11 mouse cellular contexts compared by ENCODE assay signal in the genomic region with DNA sequence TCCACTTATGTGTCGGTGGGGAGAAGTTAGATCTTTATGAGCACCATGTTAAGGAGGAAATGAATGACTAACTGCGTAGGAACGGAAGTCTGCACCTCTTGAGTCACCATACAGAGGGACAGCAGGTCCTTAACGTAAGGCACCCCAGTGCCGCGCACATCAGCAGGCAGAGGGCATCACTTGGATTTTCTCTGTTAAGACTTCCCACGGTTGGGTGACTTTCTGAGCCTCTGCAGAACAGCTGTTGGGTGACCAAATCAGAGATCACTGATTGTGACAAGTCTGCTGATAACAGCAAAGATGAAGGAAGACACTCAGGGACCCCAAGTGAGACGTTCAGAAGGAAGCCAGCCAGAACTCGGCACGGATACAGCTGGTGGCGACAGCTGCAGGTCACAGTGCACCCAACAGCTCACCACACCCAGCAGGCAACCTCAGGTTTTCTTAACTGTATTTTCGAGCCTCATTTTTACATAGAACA. TPM values are rescaled to one million over a fixed set of nuclear protein-coding genes. Genes with fewer than 3 reads are reported as not detected.
DNase-seq lines count a peak whose midpoint lies in the region; ATAC-seq lines count a peak whose summit lies in the region.
"Had no signal": no experiment of that assay in that cellular context is flagged by ENCODE, and none has a peak within 500 bp of the region (broad histone marks: within the 10 kb centered on the region; RNA-seq: fewer than 3 reads in every experiment).

No protein-coding gene starts in this region.

- ATAC-seq in CD4-positive, CD25-positive, alpha-beta regulatory T cell, adult 4 months: peak; percentile 85
- peak; percentile 79 for ATAC-seq in neutrophil, adult 5-6 weeks (ENCODE audit: extremely low read depth, insufficient number of reproducible peaks, low FRiP score, poor library complexity, severe bottlenecking)
- ATAC-seq in kidney, embryonic 15.5 days (replicated peaks; ENCODE audit: low FRiP score): no peak
- no peak for ATAC-seq in frontal cortex, adult (ENCODE audit: low TSS enrichment)

- intact Hi-C loops in heart, postnatal 36 days (cut with DNase I): no loop called here

- no peak overlapping the region for H3K4me2 ChIP-seq in kidney, embryonic 15.5 days
- H3K4me2 ChIP-seq: heart, embryonic 13.5 days; hindbrain, embryonic 14.5 days had no signal

- WGBS in kidney, embryonic 15.5 days: 66% methylated on average over 12 of the region's 12 CpGs

- no peak overlapping the region for H3K27ac ChIP-seq in kidney, embryonic 15.5 days
- H3K27ac ChIP-seq: heart, embryonic 13.5 days; hindbrain, embryonic 14.5 days had no signal

- H3K4me3 ChIP-seq in kidney, embryonic 15.5 days (replicated peaks): no peak overlapping the region
- H3K4me3 ChIP-seq: heart, embryonic 13.5 days had no signal

- no peaks in the 10 kb centered on the region for H3K27me3 ChIP-seq in kidney, embryonic 15.5 days
- H3K27me3 ChIP-seq: heart, embryonic 13.5 days had no signal

- peak; percentile 68 to 71 for DNase-seq in B cell, adult 2 months
- peak; percentile 89 for DNase-seq in induced T-regulatory cell, adult 2 months (ENCODE audit: low read depth)
- no peak for DNase-seq in layer of hippocampus, adult 11-12 months (ENCODE audit: low spot score)
- no peak for DNase-seq in heart, postnatal 36 days
- DNase-seq: embryo, embryonic 11 days had no signal

- H3K9ac ChIP-seq in kidney, embryonic 15.5 days: no peak overlapping the region
- H3K9ac ChIP-seq: heart, embryonic 13.5 days; hindbrain, embryonic 14.5 days had no signal

- no peaks in the 10 kb centered on the region for H3K4me1 ChIP-seq in kidney, embryonic 15.5 days
- H3K4me1 ChIP-seq: heart, embryonic 13.5 days had no signal

- H3K9me3 ChIP-seq in kidney, embryonic 15.5 days (replicated peaks): no peaks in the 10 kb centered on the region
- H3K9me3 ChIP-seq: heart, embryonic 13.5 days had no signal

- H3K36me3 ChIP-seq in kidney, embryonic 15.5 days: peaks cover 15% of the 10 kb centered on the region

RNA-seq across cellular contexts. Expression of a gene that starts 24.6 kb away (rescaled TPM):
- 1 to 10 TPM; 2.7 to 5.4 TPM for polyA plus RNA-seq in CD4-positive, CD25-positive, alpha-beta regulatory T cell, adult 4 months (2017; shearing (Covaris generic))
- 27.3 and 33.1 TPM in 2 replicates for total RNA-seq in neutrophil, adult 5-6 weeks (2017)
- polyA plus RNA-seq in kidney, embryonic 15.5 days (2015; fragmentation: Nextera tagmentation; extraction: Ambion mirVana): 34.0 and 35.2 TPM in 2 replicates
- total RNA-seq in heart, postnatal 36 days (2021): 10 to 100 TPM; 42.8 to 44.4 TPM

RNA-seq across cellular contexts. Expression of a gene that starts 26.4 kb away (rescaled TPM):
- 1,000 to 10,000 TPM; 1,323 to 1,460 TPM for polyA plus RNA-seq in CD4-positive, CD25-positive, alpha-beta regulatory T cell, adult 4 months (2017; shearing (Covaris generic))
- total RNA-seq in neutrophil, adult 5-6 weeks (2017): 2,014 and 2,052 TPM in 2 replicates
- 8.6 and 9.9 TPM in 2 replicates for polyA plus RNA-seq in kidney, embryonic 15.5 days (2015; fragmentation: Nextera tagmentation; extraction: Ambion mirVana)
- 10 to 100 TPM; 45.2 to 51.5 TPM for total RNA-seq in heart, postnatal 36 days (2021)

RNA-seq across cellular contexts. Expression of a gene that starts 48.4 kb away (rescaled TPM):
- polyA plus RNA-seq in CD4-positive, CD25-positive, alpha-beta regulatory T cell, adult 4 months (2017; shearing (Covaris generic)): 10 to 100 TPM; 56.3 to 58.8 TPM
- 80.7 and 87.6 TPM in 2 replicates for total RNA-seq in neutrophil, adult 5-6 weeks (2017)
- 24.2 and 24.6 TPM in 2 replicates for polyA plus RNA-seq in kidney, embryonic 15.5 days (2015; fragmentation: Nextera tagmentation; extraction: Ambion mirVana)
- total RNA-seq in heart, postnatal 36 days (2021): 10 to 100 TPM; 27.6 to 29.9 TPM

Comparison
In these comparisons a context has a peak if more than half of its experiments do, and no peak if none do; other contexts are left out.
1. DNase-seq: peak in B cell, adult 2 months (2 of 2) and induced T-regulatory cell, adult 2 months (single experiment); none in layer of hippocampus, adult 11-12 months (single experiment) and heart, postnatal 36 days (0 of 2).
2. ATAC-seq: peak in CD4-positive, CD25-positive, alpha-beta regulatory T cell, adult 4 months (single experiment) and neutrophil, adult 5-6 weeks (single experiment); none in kidney, embryonic 15.5 days (single experiment) and frontal cortex, adult (single experiment).
3. RNA of a gene that starts 26.4 kb away (total RNA-seq): 2,014 to 2,052 TPM in neutrophil, adult 5-6 weeks; 45.2 to 51.5 TPM in heart, postnatal 36 days; every median in the first group is over 10 times any median in the second.